Mouse (Mus musculus): ENCODE measurements around the gene Hlcs. TPM values are rescaled to one million over a fixed set of nuclear protein-coding genes. Genes with fewer than 3 reads are reported as not detected.

The Hlcs gene
- polyA plus RNA-seq, 1 experiment from 2014 or later = 7.9 TPM

DNA sequence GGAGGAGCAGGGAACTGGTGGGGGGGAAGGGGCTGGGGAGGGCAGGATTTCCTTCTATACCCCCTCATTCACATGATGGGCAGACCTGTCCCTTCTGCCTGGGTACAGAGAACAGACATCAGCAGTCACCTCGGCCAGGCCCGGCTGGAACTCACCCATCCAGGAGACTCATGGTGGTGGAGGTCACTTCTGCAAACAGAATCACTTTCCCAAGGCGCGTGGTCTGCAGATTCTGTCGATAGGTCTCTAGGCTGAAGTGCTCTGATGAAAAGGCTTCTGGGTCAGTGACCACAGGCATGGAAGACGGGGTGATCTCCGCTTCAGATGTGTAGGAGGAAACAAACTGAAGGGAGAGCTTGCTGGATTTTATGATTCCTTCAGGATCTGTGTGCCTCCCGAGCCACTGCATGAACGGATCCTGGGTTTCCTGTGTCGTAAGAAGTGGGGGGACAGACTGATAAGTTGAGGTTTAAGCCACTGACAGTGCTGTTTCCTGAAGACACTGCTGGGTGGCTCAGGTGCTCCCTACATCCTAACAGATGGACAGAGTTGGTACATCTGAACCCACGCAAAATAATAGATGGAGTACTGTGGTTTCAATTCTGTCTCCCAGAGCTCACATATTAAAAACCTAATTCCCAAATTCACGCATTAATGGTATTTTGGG, 82.3 kb downstream of the Hlcs start:
- no peak for ATAC-seq
- H3K4me2 ChIP-seq (ENCODE audit: low read length) = no peak overlapping the region
- H3K27ac ChIP-seq (ENCODE audit: low read depth, low read length) = no peak overlapping the region
- WGBS = 81% methylated on average over 12 of the region's 12 CpGs
- peaks cover 19% of the 10 kb centered on the region for H3K27me3 ChIP-seq (replicated peaks; ENCODE audit: control insufficient read depth, insufficient read depth, low read length)
- no peak overlapping the region for H3K9ac ChIP-seq (ENCODE audit: low read depth, low read length)
- no peak overlapping the region for H3K4me3 ChIP-seq (ENCODE audit: low read length)
- H3K9me3 ChIP-seq (ENCODE audit: control insufficient read depth, low read length) = no peaks in the 10 kb centered on the region
- H3K4me1 ChIP-seq (ENCODE audit: control insufficient read depth, insufficient read depth, low read depth, low read length) = no peaks in the 10 kb centered on the region; the same call in 1 of the 2 replicates
- H3K36me3 ChIP-seq (ENCODE audit: control insufficient read depth, insufficient read depth, low read length) = no peaks in the 10 kb centered on the region

- no peak overlapping the region for H3K27ac ChIP-seq (ENCODE audit: low read depth, low read length)
- no peak overlapping the region for H3K4me3 ChIP-seq (ENCODE audit: low read length)
- no peaks in the 10 kb centered on the region for H3K9me3 ChIP-seq (ENCODE audit: control insufficient read depth, low read length)
- no peak for ATAC-seq
- no peak overlapping the region for H3K4me2 ChIP-seq (ENCODE audit: low read length)
- H3K27me3 ChIP-seq (replicated peaks; ENCODE audit: control insufficient read depth, insufficient read depth, low read length) = peaks cover 22% of the 10 kb centered on the region
- no peaks in the 10 kb centered on the region for H3K36me3 ChIP-seq (ENCODE audit: control insufficient read depth, insufficient read depth, low read length)
- WGBS = 81% methylated on average over 4 of the region's 4 CpGs
- H3K4me1 ChIP-seq (ENCODE audit: control insufficient read depth, insufficient read depth, low read depth, low read length) = no peaks in the 10 kb centered on the region; the same call in 1 of the 2 replicates
- H3K9ac ChIP-seq (ENCODE audit: low read depth, low read length) = no peak overlapping the region
Measured at GRCm38 (mm10) chr16:94230499-94230898, 82.9 kb downstream of the Hlcs start.

DNA sequence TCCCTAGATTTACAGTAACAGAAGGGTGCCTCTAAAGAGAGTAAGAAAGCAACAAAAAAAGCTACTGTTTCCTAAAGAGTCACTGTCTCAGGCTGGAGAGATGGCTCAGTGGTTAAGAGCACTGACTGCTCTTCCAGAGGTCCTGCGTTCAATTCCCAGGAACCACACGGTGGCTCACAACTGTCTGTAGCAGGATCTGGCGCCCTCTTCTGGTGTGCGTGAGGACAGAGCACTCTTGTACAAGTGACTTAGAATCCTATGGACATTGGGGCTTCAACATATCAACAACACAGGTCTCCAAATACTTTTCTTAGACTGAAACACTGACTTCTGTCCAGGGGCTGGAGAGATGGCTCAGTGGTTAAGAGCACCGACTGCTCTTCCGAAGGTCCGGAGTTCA, 83.5 kb downstream of the Hlcs start:
- H3K4me2 ChIP-seq (ENCODE audit: low read length) = no peak overlapping the region
- no peak overlapping the region for H3K4me3 ChIP-seq (ENCODE audit: low read length)
- WGBS = 97% methylated on average over 7 of the region's 7 CpGs
- no peak overlapping the region for H3K9ac ChIP-seq (ENCODE audit: low read depth, low read length)
- no peak for ATAC-seq
- H3K9me3 ChIP-seq (ENCODE audit: control insufficient read depth, low read length) = no peaks in the 10 kb centered on the region
- no peaks in the 10 kb centered on the region for H3K36me3 ChIP-seq (ENCODE audit: control insufficient read depth, insufficient read depth, low read length)
- H3K4me1 ChIP-seq (ENCODE audit: control insufficient read depth, insufficient read depth, low read depth, low read length) = no peaks in the 10 kb centered on the region; the same call in 1 of the 2 replicates
- H3K27me3 ChIP-seq (replicated peaks; ENCODE audit: control insufficient read depth, insufficient read depth, low read length) = peaks cover 22% of the 10 kb centered on the region
- H3K27ac ChIP-seq (ENCODE audit: low read depth, low read length) = no peak overlapping the region

DNA sequence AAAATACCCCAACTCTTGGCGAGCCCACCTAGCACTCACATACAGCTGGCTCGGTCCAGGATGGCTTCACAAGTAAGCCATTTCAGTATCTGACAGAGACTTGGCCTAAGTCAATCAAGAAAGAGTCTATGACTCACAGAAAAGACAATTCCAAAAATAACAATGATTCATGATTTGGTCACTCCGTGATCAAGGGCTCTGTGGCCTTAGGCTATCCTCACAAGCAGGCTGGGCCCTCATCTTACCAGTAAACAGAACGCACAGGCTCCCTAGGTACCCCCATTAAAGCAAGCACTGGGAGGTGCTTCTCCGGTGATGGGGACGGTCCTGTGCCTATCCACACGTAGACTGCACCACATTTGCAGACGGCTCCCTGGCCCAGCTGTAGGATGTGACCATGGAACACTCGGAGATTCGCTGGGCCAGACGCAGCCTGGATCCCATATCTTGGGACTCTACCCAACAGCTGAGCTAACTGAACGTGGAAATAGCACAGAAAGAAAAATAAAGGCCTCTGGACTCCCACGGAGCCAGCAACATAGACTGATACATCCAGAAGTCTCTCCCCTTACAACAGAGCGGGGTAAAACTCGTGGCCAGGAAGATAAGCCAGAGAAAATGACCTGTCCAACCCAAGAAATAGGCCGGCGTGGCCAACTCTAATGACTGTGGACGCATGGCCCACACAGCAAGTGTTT, 84.4 kb downstream of the Hlcs start:
- Histone ChIP-seq H3K4me1 (ENCODE audit: control insufficient read depth, insufficient read depth, low read depth, low read length) (no peaks in the 10 kb centered on the region; the same call in 1 of the 2 replicates), H3K9ac (ENCODE audit: low read depth, low read length) (no peak overlapping the region), H3K27me3 (replicated peaks; ENCODE audit: control insufficient read depth, insufficient read depth, low read length) (peaks cover 28% of the 10 kb centered on the region)

DNA sequence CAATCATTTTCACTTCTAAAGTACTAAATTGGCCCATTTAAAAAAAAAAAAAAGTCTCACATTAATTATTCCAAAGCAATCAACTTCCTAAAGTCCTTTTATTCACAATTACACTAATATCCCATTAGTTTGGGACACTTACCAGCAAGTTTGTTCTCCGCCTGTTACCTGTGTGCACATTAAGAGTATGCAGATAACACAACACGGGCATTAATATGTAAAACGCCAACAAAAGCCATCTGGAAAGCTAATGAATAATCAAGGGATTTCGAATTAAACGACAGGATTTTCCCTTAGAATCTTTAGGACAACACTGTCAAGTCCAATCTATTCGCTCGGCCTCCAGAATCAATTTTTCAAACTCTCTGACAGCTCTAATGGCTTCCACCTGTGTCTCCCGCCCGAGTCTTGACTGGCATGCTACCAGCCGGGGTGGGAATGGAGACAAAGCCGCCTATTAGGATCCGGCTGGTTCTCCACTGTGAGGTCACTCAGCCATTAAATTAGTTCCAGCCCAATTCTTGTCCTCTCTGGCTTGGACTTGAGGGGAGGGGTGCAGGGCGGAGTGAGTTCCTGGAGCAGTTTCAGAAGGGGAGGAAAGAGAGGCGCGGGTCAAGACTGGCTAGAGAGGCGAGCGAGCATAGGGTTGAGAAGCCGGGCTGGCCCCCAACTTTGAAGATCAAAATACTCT, 85.9 kb downstream of the Hlcs start:
- no peak overlapping the region for H3K9ac ChIP-seq (ENCODE audit: low read depth, low read length)
- H3K4me2 ChIP-seq (ENCODE audit: low read length) = peak overlapping the region; percentile 18; the same call in 1 of the 2 replicates
- H3K36me3 ChIP-seq (ENCODE audit: control insufficient read depth, insufficient read depth, low read length) = no peaks in the 10 kb centered on the region
- no peaks in the 10 kb centered on the region for H3K9me3 ChIP-seq (ENCODE audit: control insufficient read depth, low read length)
- H3K27me3 ChIP-seq (replicated peaks; ENCODE audit: control insufficient read depth, insufficient read depth, low read length) = peaks cover 35% of the 10 kb centered on the region
- WGBS = 9% methylated on average over 18 of the region's 18 CpGs
- no peak overlapping the region for H3K27ac ChIP-seq (ENCODE audit: low read depth, low read length)
- H3K4me1 ChIP-seq (ENCODE audit: control insufficient read depth, insufficient read depth, low read depth, low read length) = no peaks in the 10 kb centered on the region; the same call in 1 of the 2 replicates
- H3K4me3 ChIP-seq (ENCODE audit: low read length) = no peak overlapping the region
- ATAC-seq = peak; percentile 90

More for the DNA sequence above, 84.4 kb downstream of the Hlcs start:
- H3K4me2 ChIP-seq (ENCODE audit: low read length) = no peak overlapping the region
- no peak overlapping the region for H3K27ac ChIP-seq (ENCODE audit: low read depth, low read length)
- H3K9me3 ChIP-seq (ENCODE audit: control insufficient read depth, low read length) = no peaks in the 10 kb centered on the region
- no peak overlapping the region for H3K4me3 ChIP-seq (ENCODE audit: low read length)
- 84% methylated on average over 18 of the region's 18 CpGs for WGBS
- H3K36me3 ChIP-seq (ENCODE audit: control insufficient read depth, insufficient read depth, low read length) = no peaks in the 10 kb centered on the region
- ATAC-seq = no peak

- H3K27me3 ChIP-seq (replicated peaks; ENCODE audit: control insufficient read depth, insufficient read depth, low read length) = peaks cover 26% of the 10 kb centered on the region
- H3K9ac ChIP-seq (ENCODE audit: low read depth, low read length) = no peak overlapping the region
Measured at GRCm38 (mm10) chr16:94223363-94223720, 90.0 kb downstream of the Hlcs start.

GRCm38 (mm10) chr16:94222646-94223362, 90.6 kb downstream of the Hlcs start:
- peaks cover 26% of the 10 kb centered on the region for H3K27me3 ChIP-seq (replicated peaks; ENCODE audit: control insufficient read depth, insufficient read depth, low read length)
- ATAC-seq = no peak
- 81% methylated on average over 11 of the region's 11 CpGs for WGBS

More at GRCm38 (mm10) chr16:94223363-94223720, 90.0 kb downstream of the Hlcs start:
- ATAC-seq = no peak
- Histone ChIP-seq H3K9me3 (ENCODE audit: control insufficient read depth, low read length) (no peaks in the 10 kb centered on the region), H3K27ac (ENCODE audit: low read depth, low read length) (no peak overlapping the region), H3K36me3 (ENCODE audit: control insufficient read depth, insufficient read depth, low read length) (no peaks in the 10 kb centered on the region), H3K4me1 (ENCODE audit: control insufficient read depth, insufficient read depth, low read depth, low read length) (no peaks in the 10 kb centered on the region; the same call in 1 of the 2 replicates), H3K4me3 (ENCODE audit: low read length) (no peak overlapping the region), H3K4me2 (ENCODE audit: low read length) (no peak overlapping the region)
- 88% methylated on average over 8 of the region's 8 CpGs for WGBS

GRCm38 (mm10) chr16:94210689-94211357, 102.5 kb downstream of the Hlcs start:
- Histone ChIP-seq H3K27me3 (replicated peaks; ENCODE audit: control insufficient read depth, insufficient read depth, low read length) (no peaks in the 10 kb centered on the region), H3K27ac (ENCODE audit: low read depth, low read length) (no peak overlapping the region), H3K9me3 (ENCODE audit: control insufficient read depth, low read length) (peaks cover 4% of the 10 kb centered on the region; the same call in 1 of the 2 replicates), H3K4me1 (ENCODE audit: control insufficient read depth, insufficient read depth, low read depth, low read length) (no peaks in the 10 kb centered on the region), H3K4me3 (ENCODE audit: low read length) (no peak overlapping the region), H3K4me2 (ENCODE audit: low read length) (no peak overlapping the region), H3K9ac (ENCODE audit: low read depth, low read length) (no peak overlapping the region), H3K36me3 (ENCODE audit: control insufficient read depth, insufficient read depth, low read length) (no peaks in the 10 kb centered on the region)
- 83% methylated on average over 15 of the region's 15 CpGs for WGBS
- no peak for ATAC-seq

More at GRCm38 (mm10) chr16:94222646-94223362, 90.6 kb downstream of the Hlcs start:
- Histone ChIP-seq H3K27ac (ENCODE audit: low read depth, low read length) (no peak overlapping the region), H3K4me1 (ENCODE audit: control insufficient read depth, insufficient read depth, low read depth, low read length) (no peaks in the 10 kb centered on the region; the same call in 1 of the 2 replicates), H3K9ac (ENCODE audit: low read depth, low read length) (no peak overlapping the region), H3K36me3 (ENCODE audit: control insufficient read depth, insufficient read depth, low read length) (no peaks in the 10 kb centered on the region), H3K9me3 (ENCODE audit: control insufficient read depth, low read length) (no peaks in the 10 kb centered on the region), H3K4me2 (ENCODE audit: low read length) (no peak overlapping the region), H3K4me3 (ENCODE audit: low read length) (no peak overlapping the region)

Measured in hindbrain, embryonic 16.5 days (tissue).